Mouse (Mus musculus) bone marrow, adult 2 months (tissue): ENCODE results near the gene Ndufa4l2. TPM values are rescaled to one million over a fixed set of nuclear protein-coding genes. Genes with fewer than 3 reads are reported as not detected.

ENCODE experiments used
- H3K27ac ChIP-seq: fragments of 200-500 bp; 2 replicates; pipeline ENCODE4 v1.5.1; 2012; ENCODE audit warnings: low read depth, mild to moderate bottlenecking, control low read depth, inconsistent platforms, low read length; ENCODE audit not compliant: control insufficient read depth, poor library complexity, insufficient read depth
- H3K4me1 ChIP-seq: fragments of 200-500 bp; 2 replicates; pipeline ENCODE4 v1.6.1; 2011; ENCODE audit warnings: low read length; ENCODE audit not compliant: control insufficient read depth, insufficient read depth
- H3K4me3 ChIP-seq: fragments of 200-500 bp; replicated peaks from 2 replicates; pipeline ENCODE3; 2011; ENCODE audit warnings: mild to moderate bottlenecking, low read depth, low read length, control low read depth; ENCODE audit not compliant: control insufficient read depth
- CTCF ChIP-seq: fragments of 200-500 bp; IDR thresholded peaks from 2 replicates; pipeline ENCODE4 v1.5.1; 2011; ENCODE audit warnings: low read length, control low read depth; ENCODE audit not compliant: control insufficient read depth, insufficient read depth
- POLR2A ChIP-seq: fragments of 200-500 bp; IDR thresholded peaks from 2 replicates; pipeline ENCODE4 v1.6.1; 2011; ENCODE audit warnings: low read depth, mild to moderate bottlenecking, control low read depth, low read length, borderline replicate concordance; ENCODE audit not compliant: control insufficient read depth
- WGBS: fragments of 180-500 bp; shearing (Covaris S2); methylation state at CpG from one replicate; pipeline ENCODE4 v1.1.7; 2018; 5-methylcytosine and 5-hydroxymethylcytosine counted together
- polyA plus RNA-seq: library from polyadenylated mRNA; stranded (reverse); fragments of >200 nt; gene quantifications from 2 replicates; pipeline ENCODE4 v1.2.4, GENCODE M21; 2011; ENCODE audit warnings: low replicate concordance; ENCODE audit not compliant: missing spikeins, insufficient read depth, insufficient read length

The Ndufa4l2 gene
- polyA plus RNA-seq, 1 experiment = not detected

DNA sequence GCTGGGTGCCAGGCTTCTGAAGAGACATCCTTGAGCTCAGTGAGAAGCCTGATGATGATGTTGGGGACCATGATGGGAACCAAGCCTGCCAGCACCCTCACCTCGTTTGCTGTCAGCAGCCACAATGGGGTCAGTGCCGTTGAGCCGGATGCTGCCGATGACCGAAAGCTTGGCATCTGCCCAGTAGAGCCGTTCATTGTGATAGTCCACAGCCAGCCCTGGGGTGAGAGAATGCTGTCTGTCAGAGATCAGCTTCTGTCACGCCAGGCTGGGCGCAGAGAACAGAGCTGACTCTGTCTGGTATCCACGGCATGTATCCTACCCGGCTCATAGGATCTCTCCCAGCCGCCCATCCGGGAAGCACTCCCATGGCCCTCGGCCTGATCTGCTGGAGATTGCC lies 27.3 kb downstream of the Ndufa4l2 start:
- 87% methylated on average over 13 of the region's 13 CpGs for whole genome bisulfite sequencing
- Histone ChIP-seq H3K4me3 (no peak overlapping the region), H3K4me1 (no peaks in the 10 kb centered on the region), H3K27ac (no peak overlapping the region)
- no peak for TF ChIP-seq CTCF

DNA sequence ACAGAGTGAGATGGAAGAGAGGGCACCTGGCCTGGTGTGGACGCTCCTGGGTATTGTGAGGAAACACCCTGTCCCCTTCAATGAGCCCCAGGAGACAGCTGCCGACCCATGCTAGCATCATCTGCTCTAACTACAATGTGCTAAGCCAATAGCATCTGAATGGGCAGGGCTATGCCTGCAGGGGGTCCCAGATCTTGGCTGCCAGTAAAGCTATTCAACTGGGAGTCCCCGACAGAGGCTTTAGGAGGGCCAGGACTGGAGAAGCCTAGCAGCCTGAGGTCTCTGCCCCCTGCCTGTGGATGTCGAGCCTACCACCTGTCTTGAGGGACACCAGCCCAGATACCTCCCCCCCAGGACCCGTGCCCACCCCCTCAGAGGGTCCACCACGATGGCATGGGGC lies 28.0 kb downstream of the Ndufa4l2 start:
- H3K4me3 ChIP-seq = no peak overlapping the region
- 63% methylated on average over 6 of the region's 6 CpGs for WGBS
- TF ChIP-seq CTCF (no peak), POLR2A (no peak)
- H3K4me1 ChIP-seq = no peaks in the 10 kb centered on the region
- no peak overlapping the region for H3K27ac ChIP-seq

DNA sequence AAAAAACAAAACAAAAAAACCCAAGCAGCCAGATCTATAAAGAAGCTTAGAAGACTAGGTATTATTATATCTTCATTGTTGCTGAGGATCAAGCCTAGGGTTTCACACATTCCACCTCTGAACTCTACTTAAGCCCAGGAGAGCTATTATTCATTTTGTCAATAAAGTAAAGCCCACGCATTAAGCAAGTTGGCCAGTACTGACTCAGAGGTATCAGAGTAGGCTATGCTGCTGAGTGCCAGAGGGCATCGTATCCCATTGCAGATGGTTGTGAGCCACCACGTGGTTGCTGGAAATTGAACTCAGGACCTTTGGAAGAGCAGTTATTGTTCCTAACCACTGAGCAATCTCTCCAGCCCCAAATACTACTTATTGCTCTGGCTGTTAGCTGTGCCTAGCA lies 29.1 kb downstream of the Ndufa4l2 start:
- Histone ChIP-seq H3K27ac (no peak overlapping the region), H3K4me3 (no peak overlapping the region), H3K4me1 (no peaks in the 10 kb centered on the region)
- TF ChIP-seq CTCF = no peak
- TF ChIP-seq POLR2A = no peak
- 82% methylated on average over 3 of the region's 3 CpGs for WGBS

- no peak for TF ChIP-seq CTCF
- no peak for TF ChIP-seq POLR2A
- no peak overlapping the region for H3K27ac ChIP-seq
- H3K4me3 ChIP-seq = no peak overlapping the region
- no peaks in the 10 kb centered on the region for H3K4me1 ChIP-seq
- WGBS = 90% methylated on average over 20 of the region's 20 CpGs
Observed at GRCm38 (mm10) chr10:127544375-127544774, 29.6 kb downstream of the Ndufa4l2 start.

- no peak for TF ChIP-seq POLR2A
- no peak for TF ChIP-seq CTCF
Observed at GRCm38 (mm10) chr10:127546505-127546904, 31.7 kb downstream of the Ndufa4l2 start.

DNA sequence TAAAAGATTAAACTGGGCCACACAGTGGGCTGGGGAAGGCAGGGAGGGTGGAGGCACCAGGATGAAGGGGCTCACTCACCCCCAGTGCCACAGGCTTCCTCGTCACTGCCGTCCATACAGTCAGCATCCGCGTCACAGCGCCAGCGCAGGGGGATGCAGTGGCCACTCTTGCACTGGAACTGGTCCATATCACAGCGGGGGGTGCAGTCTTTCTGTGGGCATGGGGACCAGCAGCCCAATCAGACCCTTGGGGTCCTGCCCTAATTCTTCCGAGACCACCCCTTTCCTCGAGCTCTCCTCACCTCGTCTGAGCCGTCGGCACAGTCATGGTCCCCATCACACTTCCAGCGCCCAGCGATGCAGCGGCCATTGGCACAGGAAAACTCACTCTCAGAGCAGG lies 33.5 kb downstream of the Ndufa4l2 start:
- H3K4me1 ChIP-seq = no peaks in the 10 kb centered on the region
- no peak overlapping the region for H3K4me3 ChIP-seq
- no peak for TF ChIP-seq POLR2A
- no peak for TF ChIP-seq CTCF
- no peak overlapping the region for H3K27ac ChIP-seq
- WGBS = 87% methylated on average over 15 of the region's 15 CpGs

More at GRCm38 (mm10) chr10:127546505-127546904, 31.7 kb downstream of the Ndufa4l2 start:
- WGBS = 90% methylated on average over 7 of the region's 7 CpGs
- Histone ChIP-seq H3K4me1 (no peaks in the 10 kb centered on the region), H3K4me3 (no peak overlapping the region), H3K27ac (no peak overlapping the region)

DNA sequence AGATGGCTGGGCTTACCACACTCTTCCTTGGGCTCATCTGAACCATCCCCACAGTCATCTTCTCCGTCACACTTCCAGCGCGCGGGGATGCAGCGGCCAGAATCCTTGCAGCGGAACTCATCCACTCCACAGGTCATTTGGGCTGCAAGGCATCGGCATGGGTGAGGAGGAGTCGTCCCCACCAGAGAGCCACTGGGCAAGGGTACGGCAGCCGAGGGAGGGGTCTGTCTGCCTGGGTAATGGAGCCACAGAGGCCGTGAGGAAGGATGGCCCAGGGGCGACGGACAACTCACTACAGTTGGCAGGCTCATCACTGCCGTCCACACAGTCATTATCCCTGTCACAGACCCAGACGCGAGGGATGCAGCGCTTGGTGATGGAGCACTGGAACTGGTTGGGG lies 35.1 kb downstream of the Ndufa4l2 start:
- H3K4me3 ChIP-seq = no peak overlapping the region
- TF ChIP-seq CTCF = no peak
- TF ChIP-seq POLR2A = no peak
- H3K27ac ChIP-seq = no peak overlapping the region
- H3K4me1 ChIP-seq = no peaks in the 10 kb centered on the region
- 92% methylated on average over 17 of the region's 17 CpGs for WGBS

GRCm38 (mm10) chr10:127555703-127556102 lies 40.9 kb downstream of the Ndufa4l2 start:
- no peak overlapping the region for H3K27ac ChIP-seq
- TF ChIP-seq CTCF (peak; percentile 77), POLR2A (no peak)

DNA sequence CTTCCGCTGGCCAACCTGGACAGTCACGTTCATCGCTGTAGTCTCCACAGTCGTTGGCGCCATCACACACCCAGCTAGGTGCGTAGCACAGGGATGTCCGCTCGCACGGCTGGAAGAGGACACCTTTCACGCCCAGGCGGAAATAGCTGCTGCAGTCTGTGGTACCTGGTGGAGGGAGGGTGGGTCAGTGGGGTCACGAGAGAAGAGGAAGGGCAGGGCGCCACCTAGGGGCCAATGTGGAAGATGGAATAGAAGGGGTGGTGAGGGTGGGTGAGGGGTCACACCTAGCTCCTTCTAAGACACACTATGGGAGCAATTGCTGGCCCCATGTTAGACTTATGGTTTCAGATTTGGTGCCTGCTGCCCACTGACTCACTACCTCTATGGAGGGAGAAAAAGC lies 42.6 kb downstream of the Ndufa4l2 start:
- no peaks in the 10 kb centered on the region for H3K4me1 ChIP-seq
- no peak overlapping the region for H3K27ac ChIP-seq
- no peak overlapping the region for H3K4me3 ChIP-seq
- WGBS = 82% methylated on average over 13 of the region's 13 CpGs
- TF ChIP-seq POLR2A (no peak), CTCF (peak; percentile 49; the same call in 1 of the 2 replicates)

More at GRCm38 (mm10) chr10:127555703-127556102, 40.9 kb downstream of the Ndufa4l2 start:
- 84% methylated on average over 18 of the region's 18 CpGs for WGBS
- no peaks in the 10 kb centered on the region for H3K4me1 ChIP-seq
- no peak overlapping the region for H3K4me3 ChIP-seq

- H3K4me1 ChIP-seq = no peaks in the 10 kb centered on the region
- H3K4me3 ChIP-seq = no peak overlapping the region
- TF ChIP-seq POLR2A (no peak), CTCF (no peak)
- H3K27ac ChIP-seq = no peak overlapping the region
Observed at GRCm38 (mm10) chr10:127561145-127561544, 46.4 kb downstream of the Ndufa4l2 start.
